Mouse (Mus musculus) brain, adult 2 months (tissue): ENCODE data around the gene Ovch2.

ENCODE experiments used
- DNase-seq: peaks from one replicate; pipeline ENCODE4 v3.0.0; 2011; ENCODE audit warnings: low read depth, low spot score

Ovch2 gene

GRCm38 (mm10) chr7:107744454-107744853, 56.6 kb downstream of the Ovch2 start:
- no peak for DNase-seq

- no peak for DNase-seq
Observed at GRCm38 (mm10) chr7:107742963-107743465, 58.0 kb downstream of the Ovch2 start.

GRCm38 (mm10) chr7:107738726-107739125, 62.3 kb downstream of the Ovch2 start:
- DNase-seq, result peak; percentile 48

GRCm38 (mm10) chr7:107733162-107733561, 67.8 kb downstream of the Ovch2 start:
- no peak for DNase-seq
